Mouse (Mus musculus): Measurements from ENCODE around the gene Gal3st2c. TPM values are rescaled to one million over a fixed set of nuclear protein-coding genes. Genes with fewer than 3 reads are reported as not detected.
A peak's percentile ranks its signal among the peaks of the same experiment; 100 is the strongest.
"Not testable (repeated sequence)": the region's sequence is repeated elsewhere in the genome, so short reads cannot be mapped to it uniquely, and the experiment has no call there.

The Gal3st2c gene
- polyA plus RNA-seq, 3 experiments from 2014 or later, result 0.04 to 0.08 TPM; not detected in 1

DNA sequence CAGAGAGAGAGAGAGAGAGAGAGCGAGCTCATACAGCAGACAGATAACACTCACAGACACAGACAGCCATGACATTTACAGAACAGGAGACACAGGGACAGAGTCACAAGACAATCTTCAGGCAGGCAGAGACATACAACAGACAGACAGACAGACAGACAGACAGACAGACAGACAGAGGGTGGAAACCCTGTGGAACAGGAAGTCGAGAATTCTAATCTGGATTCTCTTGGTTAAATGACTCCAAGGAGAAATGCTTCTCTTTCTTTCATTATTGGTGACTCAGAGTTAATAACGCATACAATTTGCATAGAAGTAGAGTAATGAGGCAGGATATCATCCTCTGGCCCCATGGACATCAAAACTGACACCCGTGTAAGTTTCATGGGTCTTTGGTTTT lies 56.2 kb downstream of the Gal3st2c start:
- peak; percentile 51 for ATAC-seq

- no peak for ATAC-seq
Measured at GRCm38 (mm10) chr1:94051104-94051503, 60.8 kb downstream of the Gal3st2c start.

GRCm38 (mm10) chr1:94052373-94052772 lies 62.1 kb downstream of the Gal3st2c start, which contains the start of gene Pdcd1:
TSS of gene Pdcd1 (minus strand) at chr1:94052553.
- peak; percentile 67 for ATAC-seq

GRCm38 (mm10) chr1:94053530-94054216 lies 63.4 kb downstream of the Gal3st2c start:
- peak; percentile 56 for ATAC-seq

DNA sequence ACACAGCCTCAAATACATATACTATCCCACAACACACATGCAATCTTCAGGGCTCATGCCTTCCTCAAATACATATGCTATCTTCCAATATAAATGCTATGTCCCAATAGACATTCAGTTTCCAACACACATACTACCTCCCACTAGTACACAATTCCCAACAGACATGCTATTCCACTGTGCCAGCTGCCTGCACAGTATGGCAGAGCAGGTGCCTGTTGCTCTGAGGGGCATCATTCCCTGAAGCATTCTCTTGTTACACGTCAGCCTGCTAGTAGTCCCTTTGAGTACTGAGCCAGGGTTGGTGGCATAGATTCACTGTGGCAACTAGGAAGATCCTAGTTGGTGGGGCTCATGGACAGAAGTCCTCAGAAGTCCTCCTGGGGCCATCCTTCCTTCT lies 64.2 kb downstream of the Gal3st2c start:
- ATAC-seq, result no peak

DNA sequence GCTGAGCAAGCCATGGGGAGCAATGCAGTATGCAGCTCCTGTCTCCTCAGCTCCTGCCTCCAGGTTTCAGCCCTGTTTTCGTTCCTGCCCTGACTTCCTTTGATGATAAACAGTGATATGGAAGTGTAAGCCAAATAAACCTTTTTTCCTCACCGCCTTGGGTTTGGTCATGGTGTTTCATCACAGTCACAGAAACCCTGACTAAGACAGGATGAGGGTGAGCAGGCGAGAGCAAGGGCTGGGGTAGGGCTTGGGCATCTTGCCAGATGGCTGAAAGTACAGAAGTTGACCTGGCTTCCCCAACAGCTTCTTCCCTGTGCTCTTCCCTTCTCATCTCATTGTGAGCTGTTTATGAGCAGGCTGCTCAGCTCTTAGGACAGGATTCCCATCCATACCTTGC lies 65.7 kb downstream of the Gal3st2c start:
- peak; percentile 22 for ATAC-seq

- ATAC-seq, result no peak
Measured at GRCm38 (mm10) chr1:94057401-94057800, 67.1 kb downstream of the Gal3st2c start.

GRCm38 (mm10) chr1:94058281-94058680 lies 68.0 kb downstream of the Gal3st2c start:
- ATAC-seq, result not testable (repeated sequence)

Other genes with a start within 250 kb of the Gal3st2c start
- 10 to 100 TPM; 57.6 to 85.3 (median 63.8) TPM for gene Atg4b, start 239.0 kb upstream of the Gal3st2c start, polyA plus RNA-seq (2017; shearing (Covaris generic))
- gene Thap4, start 235.6 kb upstream of the Gal3st2c start, polyA plus RNA-seq (2017; shearing (Covaris generic)), result 10 to 100 TPM; 13.8 to 21.0 (median 19.3) TPM
- gene Dtymk, start 188.6 kb upstream of the Gal3st2c start, polyA plus RNA-seq (2017; shearing (Covaris generic)), result 100 to 1,000 TPM; 113 to 143 (median 119) TPM
- 10 to 100 TPM; 20.3 to 26.9 (median 22.1) TPM for gene Ing5, start 186.5 kb upstream of the Gal3st2c start, polyA plus RNA-seq (2017; shearing (Covaris generic))
- gene D2hgdh, start 165.6 kb upstream of the Gal3st2c start, polyA plus RNA-seq (2017; shearing (Covaris generic)), result 10 to 100 TPM; 17.0 to 22.7 (median 19.8) TPM
- gene Gal3st2, start 129.2 kb upstream of the Gal3st2c start, polyA plus RNA-seq (2017; shearing (Covaris generic)), result not detected
- not detected for gene Gal3st2b, start 72.2 kb upstream of the Gal3st2c start, polyA plus RNA-seq (2017; shearing (Covaris generic))
- gene Neu4, start 29.9 kb downstream of the Gal3st2c start, polyA plus RNA-seq (2017; shearing (Covaris generic)), result under 1 TPM in 1 of 3 experiments, not detected in 2; 0.33 TPM
- 100 to 1,000 TPM; 264 to 357 (median 323) TPM for gene Pdcd1, start 62.0 kb downstream of the Gal3st2c start, polyA plus RNA-seq (2017; shearing (Covaris generic))

Data from inflammation-experienced regulatory T-cells, adult 6 months (primary cell).